Mouse (Mus musculus): Measurements from ENCODE around the gene S100a8. TPM values are rescaled to one million over a fixed set of nuclear protein-coding genes. Genes with fewer than 3 reads are reported as not detected.

The S100a8 gene
- polyA plus RNA-seq, 1 experiment: not detected

DNA sequence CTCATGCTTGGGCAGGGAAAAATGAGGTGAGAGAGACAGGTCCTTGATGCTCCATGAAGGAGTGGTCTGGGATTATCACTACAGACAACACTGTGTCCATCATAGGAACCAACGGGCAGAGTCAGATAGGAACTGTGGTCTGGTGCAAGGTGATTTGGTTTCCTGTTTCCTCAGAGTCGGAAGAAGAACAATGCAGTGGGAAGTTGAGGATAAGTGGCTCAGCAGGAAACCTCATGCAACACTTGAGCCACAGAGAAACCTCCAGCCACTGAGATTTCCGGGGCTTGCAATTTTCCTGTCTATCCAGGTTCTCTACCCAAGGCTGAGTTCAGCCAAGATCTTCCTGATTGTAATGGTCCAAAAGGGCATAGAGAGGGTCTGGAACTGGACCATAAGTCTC is 9.9 kb downstream of the S100a8 start:
- Histone ChIP-seq H3K27ac (ENCODE audit: control insufficient read depth, insufficient read depth, low read depth, low read length) (no peak overlapping the region), H3K27me3 (ENCODE audit: control insufficient read depth, insufficient read depth, low read length) (no peaks in the 10 kb centered on the region), H3K4me1 (ENCODE audit: control insufficient read depth, insufficient read depth, low read length) (no peaks in the 10 kb centered on the region), H3K4me3 (ENCODE audit: control insufficient read depth, low read depth, low read length) (no peak overlapping the region), H3K36me3 (ENCODE audit: control insufficient read depth, insufficient read depth, low read length) (no peaks in the 10 kb centered on the region)
- TF ChIP-seq POLR2A (IDR thresholded peaks at IDR 0.05; ENCODE audit: control insufficient read depth, low read depth, low read length) (no peak), CTCF (IDR thresholded peaks at IDR 0.05; ENCODE audit: control insufficient read depth, insufficient read depth, insufficient replicate concordance, low read depth, low read length) (no peak)

DNA sequence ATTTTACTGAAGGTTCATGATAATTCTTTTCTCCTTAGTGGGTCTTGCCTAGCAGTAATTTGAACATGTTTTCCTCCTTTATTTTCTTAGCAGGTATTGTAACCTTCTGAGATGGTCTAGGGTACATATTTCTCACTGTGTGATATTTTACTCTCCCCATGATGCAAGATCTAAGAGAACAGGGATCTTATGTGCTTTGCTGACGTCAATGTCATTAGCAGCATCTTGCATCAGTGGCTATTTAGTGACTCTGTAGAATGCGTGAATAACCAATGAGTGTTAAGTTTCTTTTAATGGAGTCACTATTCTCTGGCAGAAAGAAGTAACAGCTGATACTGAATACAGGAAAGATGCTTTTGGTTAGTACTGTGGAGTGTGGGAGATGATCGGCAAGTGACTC is 15.2 kb downstream of the S100a8 start:
- no peaks in the 10 kb centered on the region for H3K36me3 ChIP-seq (ENCODE audit: control insufficient read depth, insufficient read depth, low read length)
- H3K27ac ChIP-seq (ENCODE audit: control insufficient read depth, insufficient read depth, low read depth, low read length): no peak overlapping the region
- TF ChIP-seq CTCF (IDR thresholded peaks at IDR 0.05; ENCODE audit: control insufficient read depth, insufficient read depth, insufficient replicate concordance, low read depth, low read length) (no peak), POLR2A (IDR thresholded peaks at IDR 0.05; ENCODE audit: control insufficient read depth, low read depth, low read length) (no peak)
- H3K4me1 ChIP-seq (ENCODE audit: control insufficient read depth, insufficient read depth, low read length): no peaks in the 10 kb centered on the region
- H3K4me3 ChIP-seq (ENCODE audit: control insufficient read depth, low read depth, low read length): no peak overlapping the region
- no peaks in the 10 kb centered on the region for H3K27me3 ChIP-seq (ENCODE audit: control insufficient read depth, insufficient read depth, low read length)

DNA sequence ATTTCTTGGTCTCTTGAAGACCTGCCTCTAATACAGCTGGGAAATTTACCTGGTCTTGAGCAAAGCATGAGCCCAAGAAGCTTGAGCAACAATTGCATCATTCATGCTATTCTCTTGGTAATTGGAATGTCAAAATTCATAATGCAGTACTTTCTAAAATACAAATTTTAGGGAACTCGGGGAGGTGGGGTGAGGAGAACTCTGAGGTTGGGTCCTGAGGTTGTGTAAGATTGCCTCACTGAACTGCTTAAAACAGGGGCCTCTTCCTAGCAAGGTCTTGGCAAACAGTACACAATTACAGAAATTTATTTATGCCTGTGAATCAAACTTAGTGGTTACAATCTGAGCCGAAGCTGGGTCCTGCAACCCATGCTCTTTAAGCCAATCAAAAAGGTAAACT is 18.1 kb downstream of the S100a8 start:
- no peak overlapping the region for H3K27ac ChIP-seq (ENCODE audit: control insufficient read depth, insufficient read depth, low read depth, low read length)
- no peak overlapping the region for H3K4me3 ChIP-seq (ENCODE audit: control insufficient read depth, low read depth, low read length)
- no peaks in the 10 kb centered on the region for H3K27me3 ChIP-seq (ENCODE audit: control insufficient read depth, insufficient read depth, low read length)
- no peaks in the 10 kb centered on the region for H3K36me3 ChIP-seq (ENCODE audit: control insufficient read depth, insufficient read depth, low read length)
- no peak for TF ChIP-seq CTCF (IDR thresholded peaks at IDR 0.05; ENCODE audit: control insufficient read depth, insufficient read depth, insufficient replicate concordance, low read depth, low read length)
- TF ChIP-seq POLR2A (IDR thresholded peaks at IDR 0.05; ENCODE audit: control insufficient read depth, low read depth, low read length): no peak
- H3K4me1 ChIP-seq (ENCODE audit: control insufficient read depth, insufficient read depth, low read length): no peaks in the 10 kb centered on the region

DNA sequence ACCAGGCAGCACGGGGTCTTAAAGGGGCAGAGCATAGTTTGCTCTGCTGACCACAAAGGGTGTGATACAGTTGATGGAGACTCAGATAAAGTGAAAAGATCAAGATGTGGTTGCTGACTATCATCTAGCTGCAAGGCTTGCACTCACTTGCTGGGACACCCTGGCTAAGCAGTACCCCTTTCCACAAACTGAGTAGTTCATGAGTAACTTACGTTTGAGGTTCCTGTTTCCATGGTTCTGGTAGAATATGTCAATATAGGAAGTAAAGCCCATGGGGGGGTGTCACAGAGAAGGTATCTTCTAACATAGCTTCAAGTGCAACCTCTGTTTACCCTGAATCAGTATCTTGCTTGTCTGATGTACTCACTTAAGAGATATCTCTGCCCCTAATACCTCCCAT is 24.7 kb downstream of the S100a8 start:
- Histone ChIP-seq H3K27ac (ENCODE audit: control insufficient read depth, insufficient read depth, low read depth, low read length) (no peak overlapping the region), H3K36me3 (ENCODE audit: control insufficient read depth, insufficient read depth, low read length) (no peaks in the 10 kb centered on the region), H3K4me3 (ENCODE audit: control insufficient read depth, low read depth, low read length) (no peak overlapping the region), H3K27me3 (ENCODE audit: control insufficient read depth, insufficient read depth, low read length) (no peaks in the 10 kb centered on the region), H3K4me1 (ENCODE audit: control insufficient read depth, insufficient read depth, low read length) (no peaks in the 10 kb centered on the region)
- TF ChIP-seq CTCF (IDR thresholded peaks at IDR 0.05; ENCODE audit: control insufficient read depth, insufficient read depth, insufficient replicate concordance, low read depth, low read length): no peak
- no peak for TF ChIP-seq POLR2A (IDR thresholded peaks at IDR 0.05; ENCODE audit: control insufficient read depth, low read depth, low read length)

GRCm38 (mm10) chr3:90695613-90696012 is 26.8 kb downstream of the S100a8 start, which contains the start of gene S100a9:
Gene S100a9 (minus strand): TSS chr3:90695721.
- H3K4me1 ChIP-seq (ENCODE audit: control insufficient read depth, insufficient read depth, low read length): no peaks in the 10 kb centered on the region
- no peak within 1 kb of the TSS for H3K27ac ChIP-seq (ENCODE audit: control insufficient read depth, insufficient read depth, low read depth, low read length)
- H3K36me3 ChIP-seq (ENCODE audit: control insufficient read depth, insufficient read depth, low read length): no peaks in the 10 kb centered on the region
- no peak within 1 kb of the TSS for H3K4me3 ChIP-seq (ENCODE audit: control insufficient read depth, low read depth, low read length)
- no peaks in the 10 kb centered on the region for H3K27me3 ChIP-seq (ENCODE audit: control insufficient read depth, insufficient read depth, low read length)
- TF ChIP-seq CTCF (IDR thresholded peaks at IDR 0.05; ENCODE audit: control insufficient read depth, insufficient read depth, insufficient replicate concordance, low read depth, low read length) (no peak), POLR2A (IDR thresholded peaks at IDR 0.05; ENCODE audit: control insufficient read depth, low read depth, low read length) (no peak)

- H3K4me3 ChIP-seq (ENCODE audit: control insufficient read depth, low read depth, low read length): no peak overlapping the region
- no peaks in the 10 kb centered on the region for H3K36me3 ChIP-seq (ENCODE audit: control insufficient read depth, insufficient read depth, low read length)
- H3K27me3 ChIP-seq (ENCODE audit: control insufficient read depth, insufficient read depth, low read length): no peaks in the 10 kb centered on the region
- H3K27ac ChIP-seq (ENCODE audit: control insufficient read depth, insufficient read depth, low read depth, low read length): no peak overlapping the region
- TF ChIP-seq POLR2A (IDR thresholded peaks at IDR 0.05; ENCODE audit: control insufficient read depth, low read depth, low read length) (no peak), CTCF (IDR thresholded peaks at IDR 0.05; ENCODE audit: control insufficient read depth, insufficient read depth, insufficient replicate concordance, low read depth, low read length) (no peak)
- no peaks in the 10 kb centered on the region for H3K4me1 ChIP-seq (ENCODE audit: control insufficient read depth, insufficient read depth, low read length)
Observed at GRCm38 (mm10) chr3:90702244-90702643, 33.5 kb downstream of the S100a8 start.

DNA sequence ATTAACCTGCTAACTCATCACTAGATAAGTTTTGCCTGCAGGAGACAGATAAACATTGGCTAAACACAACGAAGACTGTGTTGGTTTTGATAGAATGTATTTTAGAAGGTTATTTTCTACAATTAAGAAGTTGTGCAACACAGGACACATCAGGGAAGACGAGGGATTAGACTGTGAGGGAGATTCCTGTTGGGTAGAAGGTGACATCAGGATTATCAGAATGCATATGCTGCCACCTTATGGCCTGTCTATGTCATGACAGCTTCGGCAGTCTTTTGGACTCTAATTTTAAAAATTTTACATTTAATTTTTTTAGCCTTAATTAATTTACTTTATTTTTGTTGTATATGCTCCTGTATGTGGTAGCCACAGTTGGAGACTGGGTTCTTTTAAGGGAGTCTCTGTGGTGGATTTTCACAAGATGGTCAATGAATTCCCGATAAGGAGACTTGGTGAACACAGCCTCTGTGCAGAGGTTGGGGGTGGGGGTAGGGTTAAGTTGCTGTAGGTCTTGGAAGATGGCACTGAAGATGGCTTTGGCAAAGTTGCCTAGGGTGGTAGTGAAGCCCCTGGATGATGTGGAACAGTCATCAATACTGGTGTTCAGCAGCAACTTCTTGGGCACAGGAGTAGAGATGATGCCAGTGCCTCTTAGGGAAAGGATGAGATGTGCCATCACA is 39.9 kb downstream of the S100a8 start:
- H3K36me3 ChIP-seq (ENCODE audit: control insufficient read depth, insufficient read depth, low read length): no peaks in the 10 kb centered on the region
- H3K4me3 ChIP-seq (ENCODE audit: control insufficient read depth, low read depth, low read length): no peak overlapping the region
- no peaks in the 10 kb centered on the region for H3K27me3 ChIP-seq (ENCODE audit: control insufficient read depth, insufficient read depth, low read length)
- no peak overlapping the region for H3K27ac ChIP-seq (ENCODE audit: control insufficient read depth, insufficient read depth, low read depth, low read length)
- no peaks in the 10 kb centered on the region; the same call in 1 of the 2 replicates for H3K4me1 ChIP-seq (ENCODE audit: control insufficient read depth, insufficient read depth, low read length)
- TF ChIP-seq CTCF (IDR thresholded peaks at IDR 0.05; ENCODE audit: control insufficient read depth, insufficient read depth, insufficient replicate concordance, low read depth, low read length) (no peak), POLR2A (IDR thresholded peaks at IDR 0.05; ENCODE audit: control insufficient read depth, low read depth, low read length) (no peak)

All from testis, adult 2 months (tissue).